Mouse (Mus musculus) hematopoietic stem cell, adult 5-6 weeks (primary cell): ENCODE results near the gene Dnah11. TPM values are rescaled to one million over a fixed set of nuclear protein-coding genes. Genes with fewer than 3 reads are reported as not detected.

Source experiments
- ATAC-seq, 2 experiments: fragments of 125-278 bp in 1 of 2; replicated peaks in 1 of 2; 2 replicates each; pipeline ENCODE4 v1.8.0; 2016 to 2017; ENCODE audit warnings: inconsistent platforms in 2 of 2, mild to moderate bottlenecking in 2 of 2, moderate number of reproducible peaks in 2 of 2, low read depth in 1 of 2, moderate TSS enrichment in 1 of 2; ENCODE audit not compliant: low FRiP score in 2 of 2, poor library complexity in 2 of 2, severe bottlenecking in 2 of 2, insufficient read depth in 1 of 2, low TSS enrichment in 1 of 2
- total RNA-seq: library from RNA; stranded (forward); fragments of 172-1452, 232-1000 nt; gene quantifications from 2 replicates; pipeline ENCODE4 v1.2.3, GENCODE M21; 2017

Dnah11 gene
- total RNA-seq: 0.25 and 0.45 TPM in 2 replicates

DNA sequence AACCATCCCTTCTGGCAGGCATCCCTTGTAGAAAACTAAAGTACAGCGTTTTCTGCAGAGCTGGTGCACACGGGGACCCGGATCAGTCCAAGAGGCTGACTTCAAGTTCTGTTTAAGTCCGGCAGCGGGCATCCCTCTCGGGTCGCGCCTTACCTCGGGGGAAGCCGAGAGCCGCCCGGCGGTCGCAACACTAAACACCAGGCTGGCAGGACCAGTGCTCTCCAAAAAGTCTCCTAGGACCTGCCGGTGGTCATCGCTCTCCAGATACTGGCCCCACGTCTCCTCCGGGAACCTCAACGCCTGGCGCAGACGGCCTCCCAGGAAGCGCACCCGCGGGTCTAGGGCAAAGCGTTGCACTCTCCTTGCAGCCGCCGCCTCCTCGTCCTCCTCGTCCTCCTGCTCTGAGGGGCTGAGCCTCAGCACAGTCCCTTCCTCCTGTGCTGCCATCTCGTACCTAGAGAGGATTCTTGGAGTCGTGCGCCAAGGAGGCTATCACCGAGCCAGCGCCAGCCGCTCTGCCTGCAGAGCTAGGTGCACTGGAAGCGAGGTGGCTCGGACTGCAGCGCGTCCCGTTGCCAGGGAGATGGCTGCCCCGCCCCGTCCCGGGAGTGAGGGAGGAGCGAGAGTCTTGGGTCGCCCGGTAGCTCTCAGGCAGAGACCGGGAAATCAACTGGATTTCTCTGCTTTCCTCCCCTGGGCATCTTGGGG lies at the start of gene Dnah11:
Gene Dnah11 (minus strand): TSS at position 658 of the 708 bp plus-strand sequence.
- ATAC-seq: peak; percentile 99 to 100

DNA sequence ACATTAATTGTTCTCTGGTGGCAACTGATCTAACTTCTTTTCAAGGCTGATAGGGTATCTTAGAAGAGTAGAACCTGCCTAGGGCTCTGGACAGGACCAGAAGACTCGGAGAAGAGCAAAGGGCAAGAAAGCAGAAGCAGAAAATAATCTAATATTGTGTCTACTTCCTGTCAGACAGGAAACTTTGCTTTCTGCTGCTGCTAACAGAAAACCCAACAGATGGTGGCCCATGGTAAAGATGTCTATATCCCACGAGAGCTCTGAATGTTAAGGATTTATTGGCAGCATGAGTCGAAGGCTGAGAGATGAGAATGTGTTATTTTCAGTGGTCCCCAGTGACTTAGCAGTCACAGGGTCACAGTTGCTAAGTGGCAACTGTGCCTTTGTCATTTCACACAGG lies 22.3 kb upstream of the Dnah11 start:
- ATAC-seq: peak; percentile 78 to 89

DNA sequence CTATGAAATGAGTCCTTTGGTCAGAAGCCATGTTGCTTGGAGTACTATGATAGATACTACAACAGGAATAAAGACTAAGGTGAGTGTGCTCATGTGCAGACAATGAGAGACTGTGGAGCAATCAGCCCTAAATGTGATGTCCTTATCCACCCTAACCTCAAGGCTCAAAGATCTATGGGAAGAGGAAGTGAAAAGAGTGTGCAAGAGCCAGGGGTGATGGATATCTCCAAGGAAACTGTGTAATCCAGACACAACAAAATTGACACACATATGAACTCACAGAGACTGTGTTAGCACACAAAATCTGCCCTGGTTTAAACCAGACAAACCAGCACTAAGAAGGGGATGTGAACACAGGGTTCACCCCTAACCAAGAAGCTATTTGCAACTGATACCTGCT lies 21.2 kb upstream of the Dnah11 start:
- ATAC-seq: peak in 1 of 2 experiments; percentile 46; a peak in 1 of 4 replicates

DNA sequence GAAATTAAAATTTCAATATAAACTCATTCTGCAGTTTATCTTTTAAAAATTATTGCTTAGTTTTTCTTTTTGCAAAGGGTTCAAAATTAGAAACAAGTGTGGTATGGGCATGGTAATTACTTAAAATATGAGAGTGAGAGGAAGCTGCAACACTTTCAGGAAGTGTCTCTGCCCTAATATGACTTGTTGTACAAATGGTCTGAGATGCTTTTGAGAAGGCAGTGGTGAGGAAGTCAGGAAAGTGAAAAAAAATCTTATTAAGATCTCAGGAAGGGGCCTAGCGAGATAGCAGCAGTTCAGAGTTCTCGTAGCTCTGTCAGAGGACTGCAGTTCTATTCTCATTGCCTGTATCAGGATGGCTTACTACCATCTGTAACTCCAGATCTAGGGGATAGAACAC lies 13.3 kb upstream of the Dnah11 start:
- peak in 1 of 2 experiments; percentile 53; a peak in 2 of 4 replicates for ATAC-seq

DNA sequence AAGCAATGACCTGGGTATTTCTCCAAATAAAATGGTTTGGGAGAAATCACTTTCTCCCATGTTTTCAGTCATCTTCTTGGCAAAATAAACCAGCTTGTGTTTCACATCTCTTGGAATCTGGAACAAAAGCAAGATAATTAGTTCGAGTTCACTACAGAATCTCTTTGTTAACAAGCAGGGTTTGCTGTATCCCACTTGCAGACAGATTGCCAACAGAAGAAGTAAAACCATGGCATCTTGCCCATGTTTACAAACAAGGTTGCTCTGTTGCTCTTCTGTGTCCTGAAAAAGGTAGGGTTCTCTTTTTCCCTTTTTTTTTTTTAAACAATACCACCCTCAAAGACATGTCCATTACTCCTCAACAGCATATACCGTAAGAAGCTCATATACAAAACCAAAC lies 2.3 kb downstream of the Dnah11 start:
- ATAC-seq: no peak

DNA sequence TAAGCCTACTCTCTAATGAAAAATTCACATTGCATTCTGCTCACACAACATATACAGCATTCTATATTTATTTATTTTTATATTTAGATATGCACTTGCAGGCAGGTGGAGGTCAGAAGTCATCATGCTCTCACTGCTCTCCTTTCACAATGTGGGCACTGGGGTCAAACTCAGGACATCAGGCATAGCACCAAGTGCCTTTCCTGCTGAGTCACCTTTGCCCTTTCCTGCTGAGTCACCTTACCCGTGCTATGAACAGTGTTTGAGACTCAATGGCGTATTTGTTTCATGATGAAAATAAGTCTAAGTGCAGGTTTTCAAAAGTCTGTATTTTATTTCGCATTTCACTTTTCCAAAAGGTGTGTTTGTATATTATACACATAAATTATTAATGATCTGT lies 9.3 kb downstream of the Dnah11 start:
- ATAC-seq: 0 out of 4 replicates have a peak, but pooled peaks of 1 of the 2 experiments have one; percentile 32

DNA sequence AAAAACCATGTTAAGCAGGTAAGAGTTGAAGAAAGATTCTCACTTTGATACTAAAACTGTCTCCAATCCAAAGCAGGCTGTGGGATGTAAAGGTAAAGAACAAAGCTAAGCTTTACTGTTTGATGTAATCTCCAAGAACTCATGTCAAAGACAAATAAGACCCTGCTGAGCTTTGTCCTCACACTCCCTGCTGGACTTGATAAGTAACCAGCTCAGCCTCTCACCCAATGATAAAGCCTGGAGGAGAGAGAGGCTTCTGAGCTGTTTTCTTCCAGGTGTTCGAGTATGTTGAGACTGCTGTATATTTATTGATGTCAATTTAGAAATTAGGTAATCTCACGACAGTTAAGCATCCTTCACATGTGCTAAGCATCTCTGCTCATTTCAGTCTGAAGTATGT lies 11.2 kb downstream of the Dnah11 start:
- ATAC-seq: no peak

DNA sequence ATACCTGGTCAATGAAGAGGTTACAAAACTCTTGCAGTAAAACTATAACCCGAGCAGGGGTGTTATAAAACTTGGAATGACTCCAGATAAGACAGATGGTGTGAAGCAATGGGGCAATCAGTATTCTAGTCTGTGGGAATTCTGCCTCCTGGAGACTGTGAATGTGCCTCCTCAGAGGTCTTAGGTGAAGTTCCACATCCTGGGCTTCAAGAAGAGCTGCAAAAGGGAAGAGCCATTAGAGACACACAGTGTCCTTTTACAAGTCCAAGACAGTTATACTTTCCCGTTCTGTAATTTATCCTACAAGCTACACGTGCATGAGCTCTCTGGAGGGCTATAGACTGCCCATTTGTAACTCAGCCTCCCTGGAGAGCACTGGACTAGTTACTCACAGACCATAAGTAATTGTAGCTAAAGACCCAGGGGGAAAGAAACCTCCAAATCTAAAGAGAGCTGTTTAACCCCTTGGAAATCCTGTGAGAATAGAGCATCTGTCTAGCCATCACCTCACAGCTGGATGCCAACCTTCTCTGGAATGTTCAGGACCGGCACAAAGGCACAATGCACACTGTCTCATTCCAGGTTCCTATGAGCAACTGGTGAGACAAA lies 11.9 kb downstream of the Dnah11 start:
- ATAC-seq: no peak

DNA sequence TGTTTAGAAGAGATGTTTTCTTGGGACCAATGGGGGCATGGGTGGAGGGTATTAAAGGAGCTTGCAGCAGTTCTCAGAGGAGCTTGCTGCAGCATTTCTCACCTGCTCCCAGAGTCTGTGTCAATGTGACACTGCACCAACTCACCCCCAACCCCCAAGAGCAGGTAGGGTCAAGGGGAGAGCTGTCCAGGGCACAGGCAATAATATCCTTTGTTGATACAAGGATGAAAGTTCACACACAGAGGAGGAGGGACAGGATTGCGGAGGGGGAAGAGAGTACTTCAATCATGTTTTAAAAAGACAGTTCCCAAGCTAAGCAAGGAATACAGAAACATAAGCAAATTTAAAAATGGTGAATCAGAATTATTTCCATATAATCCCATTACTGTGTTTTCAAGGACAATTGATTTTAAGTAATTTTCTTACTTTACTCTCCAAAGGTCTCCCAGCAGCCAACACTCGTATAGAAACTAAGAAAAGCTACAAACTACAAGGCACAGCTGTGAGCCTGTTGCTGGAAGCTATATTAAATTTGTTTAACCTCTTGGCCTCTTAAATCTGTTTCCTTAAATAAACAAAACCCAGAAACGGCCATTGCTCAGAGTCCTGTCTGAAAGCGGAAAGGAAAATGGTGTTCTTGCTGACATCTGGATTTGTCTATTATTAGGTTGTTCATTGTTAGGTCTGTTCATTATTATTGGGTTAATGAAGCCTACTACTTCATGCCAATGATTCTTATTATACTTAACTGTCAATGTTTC lies 12.5 kb downstream of the Dnah11 start:
- ATAC-seq: no peak

DNA sequence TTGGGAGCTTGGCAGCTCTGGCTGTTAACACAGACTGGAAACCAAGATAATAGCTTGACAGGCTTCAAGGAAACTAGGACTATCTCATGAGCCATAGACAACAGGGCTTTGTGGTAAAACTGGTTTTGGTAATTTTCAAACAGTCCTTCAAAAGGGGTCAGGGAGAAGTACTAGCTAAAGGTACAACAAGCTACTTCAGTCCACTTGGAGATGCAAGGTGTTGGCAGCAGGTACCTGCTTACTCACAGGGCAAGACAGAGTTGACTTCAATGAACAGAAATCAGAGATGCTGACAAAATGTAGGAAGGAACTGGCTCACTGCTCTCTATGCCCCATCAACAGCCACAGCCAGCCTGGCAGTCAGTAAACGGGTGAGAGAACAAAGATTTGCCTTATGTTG lies 14.1 kb downstream of the Dnah11 start:
- ATAC-seq: no peak

DNA sequence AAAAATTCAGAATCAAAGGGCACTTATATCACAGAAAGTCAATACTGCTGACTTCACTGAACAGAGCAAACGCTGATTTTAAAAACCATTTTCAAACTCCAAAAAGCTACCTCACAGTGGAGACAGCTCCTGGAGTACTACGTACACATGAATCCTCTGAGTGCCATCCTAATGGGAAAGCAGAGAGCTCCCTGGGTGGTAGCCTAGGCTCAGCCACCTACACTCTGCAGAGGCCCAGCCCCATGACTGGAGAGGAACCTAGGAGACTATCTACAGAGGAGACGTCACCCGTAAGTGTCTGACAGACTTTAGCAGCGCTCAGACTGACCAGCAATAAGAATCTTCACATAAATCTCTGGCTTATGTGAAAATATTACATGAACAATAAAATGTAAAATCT lies 21.1 kb downstream of the Dnah11 start:
- ATAC-seq: no peak

DNA sequence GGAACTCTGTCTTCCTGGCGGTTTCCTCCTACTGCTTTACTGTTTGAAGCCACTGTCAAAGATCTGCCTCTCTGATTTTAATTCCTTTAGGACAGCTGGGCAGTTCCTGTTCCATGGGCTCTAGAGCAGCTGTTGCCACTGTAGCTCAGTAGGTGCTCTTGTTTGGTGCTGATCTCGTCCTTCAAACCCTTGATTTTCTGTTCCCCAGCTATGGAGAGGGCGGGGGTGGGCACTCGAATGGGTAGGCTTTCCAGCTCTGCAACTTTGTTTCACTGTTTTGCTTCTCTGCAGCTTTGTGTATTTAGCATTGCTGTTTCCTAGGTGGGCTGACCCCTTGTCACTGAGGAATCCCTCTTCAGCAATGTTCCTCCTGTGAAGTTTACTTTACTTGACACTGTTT lies 34.1 kb downstream of the Dnah11 start:
- ATAC-seq: no peak

DNA sequence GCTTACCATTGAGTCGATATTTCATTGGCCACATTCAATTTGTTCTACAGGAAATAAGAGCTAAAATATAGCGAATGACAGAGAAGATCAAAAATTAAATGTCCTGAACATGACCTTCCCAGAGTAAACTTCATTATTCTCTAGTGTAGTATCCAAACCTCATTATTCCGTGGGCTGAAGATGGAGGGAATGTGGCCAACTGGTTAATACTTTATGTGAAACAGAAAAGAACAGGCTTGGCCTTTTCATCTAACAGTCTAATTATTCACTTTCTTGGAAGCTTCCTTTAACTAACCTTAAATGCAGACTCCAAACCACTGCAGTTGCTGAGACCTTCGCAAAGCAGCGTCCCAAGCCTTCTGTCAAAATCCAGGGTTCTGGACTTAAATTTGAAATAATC lies 41.9 kb downstream of the Dnah11 start:
- ATAC-seq: no peak

DNA sequence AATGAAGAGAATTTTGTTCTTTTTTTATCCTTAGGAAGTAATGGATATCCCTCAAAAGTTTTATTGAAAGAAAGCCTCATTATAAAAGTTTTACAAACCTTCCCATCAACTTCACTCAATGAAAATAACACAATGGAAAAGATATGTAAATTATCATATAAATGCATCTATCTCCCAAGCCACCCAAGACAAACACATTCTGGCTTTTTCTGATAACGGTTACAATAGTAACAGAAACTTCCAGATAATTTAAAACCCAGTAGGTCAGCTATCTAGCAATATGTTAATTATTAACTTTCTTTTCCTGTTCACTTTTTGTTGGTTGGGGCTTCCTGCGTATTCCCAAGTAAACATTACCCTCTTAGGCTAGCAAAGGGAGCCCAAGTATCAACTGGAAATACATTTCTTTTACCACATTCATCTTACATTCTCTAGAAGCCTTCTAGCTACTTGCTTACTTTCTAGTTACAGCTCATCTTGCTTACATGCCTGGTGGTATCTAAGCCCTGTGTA lies 51.3 kb downstream of the Dnah11 start:
- ATAC-seq: no peak

DNA sequence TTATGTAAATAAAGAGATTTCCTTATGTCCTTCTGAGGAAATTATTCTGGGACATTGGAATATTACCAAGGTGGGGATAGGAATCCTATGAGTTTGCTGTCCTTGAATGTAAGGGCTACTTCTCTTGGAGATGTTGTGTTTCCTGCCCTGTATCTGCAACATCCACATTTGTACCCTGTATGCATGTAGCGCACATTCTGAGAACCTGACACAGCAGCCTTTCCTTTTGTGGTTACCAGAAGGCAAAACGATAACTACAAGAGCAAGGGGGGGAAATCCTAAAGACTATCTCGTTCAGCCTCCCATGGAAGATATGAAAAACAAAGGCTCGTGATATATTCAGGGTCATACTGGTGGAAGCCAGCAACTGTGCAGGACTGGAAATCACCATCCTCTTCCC lies 70.7 kb downstream of the Dnah11 start:
- ATAC-seq: peak in 1 of 2 experiments; percentile 37; a peak in 1 of 4 replicates

DNA sequence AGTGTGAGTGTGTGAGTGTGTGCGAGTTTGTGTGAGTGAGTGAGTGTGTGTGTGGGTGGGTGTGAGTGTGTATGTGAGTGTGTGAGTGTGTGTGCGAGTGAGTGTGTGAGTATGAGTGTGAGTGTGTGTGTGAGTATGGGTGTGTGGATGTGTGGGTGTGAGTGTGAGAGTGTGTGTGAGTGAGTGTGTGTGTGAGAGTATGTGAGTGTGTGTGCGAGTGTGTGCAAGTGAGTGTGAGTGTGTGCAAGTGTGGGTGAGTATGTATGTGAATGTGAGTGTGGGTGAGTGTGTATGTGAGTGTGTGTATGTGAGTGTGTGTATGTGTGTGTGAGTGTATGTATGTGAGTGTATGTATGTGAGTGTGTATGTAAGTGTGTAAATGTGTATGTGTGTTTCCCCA lies 79.2 kb downstream of the Dnah11 start:
- ATAC-seq: no peak

DNA sequence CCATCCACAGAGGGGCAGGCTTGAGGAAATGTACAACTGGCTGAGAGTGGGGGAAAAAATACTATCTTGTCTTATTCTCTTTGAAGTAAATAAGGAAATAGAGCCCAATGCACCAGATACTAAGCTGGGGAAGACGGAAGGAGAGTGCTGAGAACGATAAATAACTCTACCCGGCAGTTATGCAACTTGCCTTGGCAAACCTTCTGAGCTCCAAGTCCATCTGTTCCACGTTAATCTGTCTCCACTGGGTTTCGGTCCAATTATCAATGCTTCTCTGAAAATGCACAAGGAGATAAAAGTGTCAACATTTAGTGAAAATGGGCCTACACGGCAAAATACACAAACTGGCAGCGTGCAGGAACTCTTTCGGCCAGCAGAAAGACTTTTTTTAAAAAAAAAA lies 86.2 kb downstream of the Dnah11 start:
- no peak for ATAC-seq

DNA sequence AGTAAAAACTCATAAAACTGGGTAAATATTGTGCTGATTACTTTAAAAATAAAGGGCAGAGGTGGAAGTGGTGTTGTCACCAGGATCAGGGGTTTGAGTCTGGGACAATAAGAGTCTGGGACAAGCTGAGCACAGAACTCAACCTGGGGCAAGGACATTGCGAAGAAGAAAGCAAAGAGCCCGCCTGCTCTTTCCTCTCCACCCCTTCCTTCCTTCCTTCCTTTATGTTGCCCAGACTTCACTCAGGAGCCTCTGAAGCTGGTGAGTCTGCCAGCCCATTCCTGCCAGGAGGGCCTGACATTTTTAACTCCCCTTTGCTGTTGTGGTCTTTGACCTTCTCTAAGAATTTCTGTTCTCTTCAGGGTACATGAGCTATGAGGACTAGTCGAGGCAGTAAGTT lies 86.9 kb downstream of the Dnah11 start:
- ATAC-seq: peak in 1 of 2 experiments; percentile 42; a peak in 1 of 4 replicates
